Mouse (Mus musculus) embryonic facial prominence, embryonic 12.5 days (tissue): Measurements from ENCODE around the gene Hagh. TPM values are rescaled to one million over a fixed set of nuclear protein-coding genes. Genes with fewer than 3 reads are reported as not detected.

Experiments used
- ATAC-seq: fragments of 200-750 bp; cut with Nextera tagmentation; 2 replicates; pipeline ENCODE4 v1.8.0; 2017; ENCODE audit not compliant: insufficient number of reproducible peaks, insufficient read depth, low FRiP score, low TSS enrichment
- H3K27ac ChIP-seq: fragments of 300-500 bp; sonication (generic); 2 replicates; pipeline ENCODE4 v1.5.1; 2016; ENCODE audit warnings: mild to moderate bottlenecking
- H3K27me3 ChIP-seq: fragments of 300-500 bp; sonication (generic); 2 replicates; pipeline ENCODE4 v1.6.1; 2016; ENCODE audit warnings: mild to moderate bottlenecking, moderate library complexity
- H3K36me3 ChIP-seq: fragments of 300-500 bp; sonication (generic); 2 replicates; pipeline ENCODE4 v1.6.1; 2016; ENCODE audit warnings: mild to moderate bottlenecking
- H3K4me1 ChIP-seq: fragments of 300-500 bp; sonication (generic); 2 replicates; pipeline ENCODE4 v1.6.1; 2016
- H3K4me2 ChIP-seq: fragments of 300-500 bp; sonication (generic); replicated peaks from 2 replicates; pipeline ENCODE4 v1.6.1; 2016; ENCODE audit warnings: mild to moderate bottlenecking, moderate library complexity
- H3K4me3 ChIP-seq: fragments of 300-500 bp; sonication (generic); 2 replicates; pipeline ENCODE4 v1.5.1; 2016; ENCODE audit warnings: mild to moderate bottlenecking
- H3K9ac ChIP-seq: fragments of 300-500 bp; sonication (generic); 2 replicates; pipeline ENCODE4 v1.6.1; 2016; ENCODE audit warnings: mild to moderate bottlenecking, moderate library complexity
- H3K9me3 ChIP-seq: fragments of 300-500 bp; sonication (generic); 2 replicates; pipeline ENCODE4 v1.6.1; 2016; ENCODE audit warnings: mild to moderate bottlenecking, moderate library complexity
- WGBS: fragments of 180-500 bp; shearing (Covaris S2); methylation state at CpG from one replicate; pipeline ENCODE4 v1.1.7; 2016; 5-methylcytosine and 5-hydroxymethylcytosine counted together
- polyA plus RNA-seq: library from polyadenylated mRNA; unstranded; fragments of >200 nt; fragmentation: Nextera tagmentation; extraction: Ambion mirVana; gene quantifications from 2 replicates; pipeline ENCODE4 v1.2.1, GENCODE M21; 2016

Hagh gene
- polyA plus RNA-seq, 1 experiment from 2014 or later = 26.1 TPM

DNA sequence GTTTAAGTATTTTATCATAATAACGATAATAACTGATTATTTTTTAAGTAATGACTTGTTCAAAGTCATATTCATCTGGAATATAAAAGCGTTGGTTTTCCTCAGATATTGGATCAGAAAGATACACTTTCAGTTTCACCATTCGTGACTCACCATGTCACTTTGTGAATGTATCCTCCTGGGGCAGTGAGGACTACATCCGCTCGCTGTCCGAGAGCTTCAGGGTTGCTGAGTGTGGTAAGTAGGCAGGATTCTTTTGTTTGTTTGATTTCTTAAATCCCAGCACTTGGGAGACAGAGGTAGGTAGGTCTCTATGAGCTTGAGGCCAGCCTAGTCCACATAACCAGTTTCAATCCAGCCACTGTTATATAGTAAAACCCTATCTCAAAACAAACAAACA, 21.8 kb upstream of the Hagh start:
- WGBS = 51% methylated on average over 6 of the region's 6 CpGs
- no peaks in the 10 kb centered on the region for H3K27me3 ChIP-seq
- no peak for ATAC-seq

DNA sequence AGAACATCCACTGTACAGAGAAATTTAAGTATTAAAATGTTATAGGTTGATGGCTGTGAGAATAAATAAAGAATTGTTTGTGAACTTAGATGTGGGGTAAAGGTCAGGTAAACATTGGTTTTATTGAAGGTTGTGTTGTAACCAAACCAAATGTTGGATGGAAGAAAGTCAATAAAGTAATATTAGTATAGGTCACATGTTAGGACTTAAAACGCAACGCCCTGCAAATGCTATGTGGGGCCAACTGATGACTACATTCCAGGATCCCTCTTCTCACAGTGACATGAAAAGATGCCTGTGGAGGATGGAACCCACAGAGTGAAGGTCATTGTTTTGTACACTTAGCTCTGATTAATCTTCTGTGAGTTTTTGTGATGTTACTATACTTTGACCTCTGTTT, 20.5 kb upstream of the Hagh start:
- H3K4me3 ChIP-seq = no peak overlapping the region
- no peak for ATAC-seq
- 63% methylated on average over 2 of the region's 2 CpGs for WGBS
- H3K9ac ChIP-seq = no peak overlapping the region
- no peaks in the 10 kb centered on the region for H3K36me3 ChIP-seq
- no peak overlapping the region for H3K27ac ChIP-seq
- no peak overlapping the region for H3K4me2 ChIP-seq
- H3K4me1 ChIP-seq = no peaks in the 10 kb centered on the region
- H3K9me3 ChIP-seq = no peaks in the 10 kb centered on the region
- peaks cover 2% of the 10 kb centered on the region; the same call in 1 of the 2 replicates for H3K27me3 ChIP-seq

More for the DNA sequence above, 21.8 kb upstream of the Hagh start:
- Histone ChIP-seq H3K4me1 (no peaks in the 10 kb centered on the region), H3K9me3 (no peaks in the 10 kb centered on the region), H3K36me3 (no peaks in the 10 kb centered on the region), H3K4me2 (no peak overlapping the region), H3K9ac (no peak overlapping the region), H3K27ac (no peak overlapping the region), H3K4me3 (no peak overlapping the region)

DNA sequence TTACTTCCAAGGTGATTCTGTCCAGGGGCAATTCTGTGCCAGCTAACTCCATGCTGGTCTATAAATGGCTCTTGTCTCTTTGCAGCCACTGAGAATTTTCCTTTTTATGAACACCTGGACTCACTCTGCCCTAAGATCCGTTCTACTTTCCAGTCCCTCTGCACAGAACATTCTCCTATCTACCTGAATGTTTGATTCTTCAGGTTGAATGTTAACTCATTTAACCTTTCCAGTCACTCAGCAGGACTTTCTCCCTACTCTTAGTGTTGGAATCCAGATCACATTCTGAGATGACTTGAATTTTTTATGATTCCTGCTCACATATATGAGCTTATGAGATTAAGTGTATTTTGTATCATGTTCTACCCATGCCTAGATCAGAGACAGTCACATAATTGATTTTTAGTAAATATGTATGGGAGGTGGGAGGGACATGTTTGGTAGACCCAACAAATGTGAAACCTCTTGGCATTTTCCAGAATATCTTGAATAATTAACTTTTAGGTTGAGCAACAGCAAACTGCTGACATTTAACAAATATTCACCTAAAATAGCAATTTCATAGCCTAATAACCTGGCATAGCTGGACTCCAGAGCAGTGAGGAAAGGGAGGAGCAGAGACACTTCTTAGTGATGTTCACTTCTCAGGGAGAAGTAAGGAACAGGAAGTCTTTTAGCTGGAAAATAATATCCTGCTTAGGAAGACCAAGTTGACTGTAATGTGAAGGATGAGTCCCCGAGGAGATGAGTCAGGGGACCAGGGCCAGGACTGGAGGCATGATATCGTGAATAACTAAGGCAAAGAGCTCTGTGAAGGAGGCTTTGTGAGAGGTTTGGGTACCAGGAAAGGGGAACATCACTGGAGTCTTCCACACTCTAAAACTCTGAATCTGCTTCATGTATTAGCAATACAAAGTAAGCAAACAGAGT, 18.3 kb upstream of the Hagh start:
- Histone ChIP-seq H3K9ac (no peak overlapping the region), H3K36me3 (no peaks in the 10 kb centered on the region), H3K4me1 (no peaks in the 10 kb centered on the region), H3K4me2 (no peak overlapping the region), H3K9me3 (no peaks in the 10 kb centered on the region), H3K27ac (no peak overlapping the region), H3K4me3 (no peak overlapping the region), H3K27me3 (peaks cover 2% of the 10 kb centered on the region; the same call in 1 of the 2 replicates)
- WGBS = 52% methylated on average over 3 of the region's 3 CpGs
- no peak for ATAC-seq

DNA sequence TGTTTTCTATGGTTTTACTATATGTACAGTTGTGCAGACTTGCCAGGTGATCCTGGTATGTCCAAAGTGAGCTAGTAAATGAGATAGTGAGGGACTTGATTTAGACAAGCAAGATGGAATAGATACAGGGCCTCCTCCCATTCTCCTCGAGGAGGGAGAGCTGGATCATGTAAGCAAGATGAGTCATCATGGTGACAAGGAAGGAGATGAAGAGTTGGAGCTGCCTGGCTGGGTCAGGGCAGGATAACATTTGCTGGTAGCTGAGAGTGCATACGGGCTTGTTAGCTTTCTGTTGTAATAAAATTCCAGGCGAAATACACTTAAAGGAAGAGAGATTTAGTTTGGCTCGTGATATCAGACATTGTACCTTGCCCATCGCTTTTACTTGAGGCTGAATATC, 398 bp downstream of the Hagh start:
- ATAC-seq = no peak
- Histone ChIP-seq H3K36me3 (no peaks in the 10 kb centered on the region), H3K9me3 (no peaks in the 10 kb centered on the region), H3K9ac (no peak overlapping the region), H3K4me1 (no peaks in the 10 kb centered on the region), H3K4me2 (no peak overlapping the region), H3K27me3 (no peaks in the 10 kb centered on the region), H3K27ac (no peak overlapping the region), H3K4me3 (no peak overlapping the region)
- WGBS = 66% methylated on average over 5 of the region's 5 CpGs

DNA sequence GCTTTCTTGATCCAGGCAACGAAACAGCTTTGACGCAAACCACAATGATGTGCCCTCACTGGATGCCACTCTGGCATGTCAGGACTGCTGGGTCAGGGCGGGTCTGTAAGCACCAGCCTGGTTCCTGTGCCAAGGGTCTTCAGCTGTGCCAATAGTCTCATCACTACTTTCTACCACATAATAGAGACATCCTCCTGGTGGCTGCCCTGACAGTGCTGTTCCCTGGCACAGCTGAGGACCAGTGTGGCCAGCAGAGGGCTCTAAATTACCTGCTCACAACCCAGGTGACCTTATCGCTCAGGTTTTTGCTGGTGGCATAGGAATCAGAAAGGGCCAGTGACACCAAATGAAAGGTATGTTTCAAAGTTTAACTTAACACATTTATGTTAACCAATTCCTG, 1.2 kb downstream of the Hagh start:
- no peaks in the 10 kb centered on the region for H3K4me1 ChIP-seq
- ATAC-seq = no peak
- 53% methylated on average over 4 of the region's 4 CpGs for WGBS
- H3K9me3 ChIP-seq = no peaks in the 10 kb centered on the region
- H3K4me2 ChIP-seq = no peak overlapping the region
- no peaks in the 10 kb centered on the region for H3K36me3 ChIP-seq
- H3K27ac ChIP-seq = no peak overlapping the region
- no peaks in the 10 kb centered on the region for H3K27me3 ChIP-seq
- no peak overlapping the region for H3K9ac ChIP-seq
- no peak overlapping the region for H3K4me3 ChIP-seq

DNA sequence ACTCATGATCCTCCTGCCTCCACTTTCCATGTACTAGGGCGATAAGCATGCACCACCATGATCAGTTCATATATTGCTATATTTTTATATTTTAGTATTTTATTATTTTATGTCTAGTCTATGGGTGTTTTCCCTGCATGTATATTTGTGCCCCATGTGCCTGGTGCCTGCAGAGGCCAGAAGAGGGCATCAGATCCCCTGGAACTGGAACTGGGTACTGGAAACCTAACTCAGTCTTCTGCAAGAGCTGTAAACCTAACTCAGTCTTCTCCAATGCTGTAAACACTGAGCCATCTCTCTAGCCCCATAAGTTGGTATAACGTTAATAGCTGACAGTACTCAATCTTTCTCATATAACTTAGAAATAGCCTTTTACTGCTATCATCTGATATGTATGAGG, 2.7 kb downstream of the Hagh start:
- Histone ChIP-seq H3K27ac (no peak overlapping the region), H3K27me3 (no peaks in the 10 kb centered on the region), H3K9me3 (no peaks in the 10 kb centered on the region), H3K4me2 (no peak overlapping the region), H3K9ac (no peak overlapping the region), H3K4me3 (no peak overlapping the region), H3K36me3 (no peaks in the 10 kb centered on the region), H3K4me1 (no peaks in the 10 kb centered on the region)
- ATAC-seq = no peak
- 58% methylated on average over 2 of the region's 2 CpGs for WGBS

DNA sequence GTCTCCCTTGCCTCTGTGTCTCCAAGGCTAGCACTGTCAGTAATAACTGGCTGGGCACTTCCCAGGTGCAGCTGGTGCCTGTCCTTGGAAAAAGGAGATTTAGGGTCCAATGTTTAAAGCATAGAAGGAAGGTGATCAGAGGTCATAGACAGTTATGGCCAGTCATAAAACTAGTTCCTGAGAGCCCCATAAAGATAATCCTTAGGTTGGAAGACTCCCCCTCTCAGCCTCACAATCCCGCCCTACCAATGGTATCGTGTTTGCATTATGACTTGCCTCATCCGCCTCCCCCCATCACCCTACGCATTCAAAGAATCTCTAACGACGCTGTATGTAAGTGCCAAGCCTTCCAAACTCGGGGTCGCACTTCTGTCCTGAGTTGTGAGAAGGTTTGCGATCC, 4.6 kb downstream of the Hagh start:
- H3K4me3 ChIP-seq = no peak overlapping the region
- no peaks in the 10 kb centered on the region for H3K36me3 ChIP-seq
- no peaks in the 10 kb centered on the region for H3K9me3 ChIP-seq
- H3K4me2 ChIP-seq = no peak overlapping the region
- WGBS = 59% methylated on average over 9 of the region's 9 CpGs
- H3K9ac ChIP-seq = no peak overlapping the region
- H3K4me1 ChIP-seq = peaks cover 8% of the 10 kb centered on the region
- ATAC-seq = no peak
- no peaks in the 10 kb centered on the region for H3K27me3 ChIP-seq
- no peak overlapping the region for H3K27ac ChIP-seq

DNA sequence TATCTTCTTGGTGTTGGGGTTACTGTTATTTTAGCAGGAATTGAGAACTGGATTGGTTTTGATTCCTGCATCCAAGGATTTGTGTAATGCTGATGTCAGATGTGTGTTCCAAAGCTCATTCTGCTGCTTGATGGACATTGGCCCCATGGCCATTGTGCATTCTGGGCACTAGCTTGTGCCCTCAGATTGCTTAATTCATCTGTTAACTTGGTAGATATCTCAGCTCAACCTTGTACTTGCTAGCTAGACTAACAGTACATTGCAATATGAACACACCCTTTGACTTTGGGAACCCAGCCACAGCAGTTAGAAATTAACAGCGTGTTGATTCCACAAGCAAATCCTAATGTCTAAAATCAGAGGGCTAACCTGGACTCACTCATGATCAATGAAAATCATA, 7.4 kb downstream of the Hagh start:
- Histone ChIP-seq H3K9me3 (no peaks in the 10 kb centered on the region), H3K9ac (no peak overlapping the region), H3K4me3 (no peak overlapping the region), H3K4me2 (no peak overlapping the region), H3K27me3 (peaks cover 10% of the 10 kb centered on the region; the same call in 1 of the 2 replicates), H3K36me3 (no peaks in the 10 kb centered on the region), H3K27ac (no peak overlapping the region), H3K4me1 (peaks cover 14% of the 10 kb centered on the region)
- no peak for ATAC-seq
- 95% methylated on average over 1 of the region's 1 CpGs for WGBS

DNA sequence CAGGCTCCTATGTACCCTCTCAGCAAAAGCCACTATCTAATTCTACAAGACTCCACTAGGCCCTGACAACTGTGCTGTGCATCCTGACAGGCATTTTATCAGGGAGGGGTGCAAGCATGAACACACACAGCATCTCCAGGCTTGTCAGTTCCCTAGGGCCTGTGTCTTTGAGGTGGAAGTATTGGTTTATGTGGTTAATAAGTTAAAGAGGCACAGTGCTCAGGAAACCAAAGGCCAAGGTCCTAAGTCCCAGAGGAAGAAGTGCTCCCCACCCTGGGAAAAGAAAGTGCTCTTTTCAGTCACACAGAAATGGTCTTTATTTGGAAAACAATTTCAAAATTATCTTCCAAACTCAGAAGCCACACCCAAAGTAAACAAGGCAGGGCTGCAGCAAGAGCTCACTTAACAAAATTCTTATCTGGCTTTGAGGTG, 8.7 kb downstream of the Hagh start:
- Histone ChIP-seq H3K27ac (no peak overlapping the region), H3K4me3 (0 out of 2 replicates have a peak overlapping the region, but pooled peaks have one; percentile 7), H3K4me2 (peak overlapping the region; percentile 87), H3K9me3 (no peaks in the 10 kb centered on the region), H3K27me3 (peaks cover 10% of the 10 kb centered on the region; the same call in 1 of the 2 replicates), H3K9ac (no peak overlapping the region), H3K4me1 (peaks cover 14% of the 10 kb centered on the region), H3K36me3 (peaks cover 9% of the 10 kb centered on the region)
- no peak for ATAC-seq

DNA sequence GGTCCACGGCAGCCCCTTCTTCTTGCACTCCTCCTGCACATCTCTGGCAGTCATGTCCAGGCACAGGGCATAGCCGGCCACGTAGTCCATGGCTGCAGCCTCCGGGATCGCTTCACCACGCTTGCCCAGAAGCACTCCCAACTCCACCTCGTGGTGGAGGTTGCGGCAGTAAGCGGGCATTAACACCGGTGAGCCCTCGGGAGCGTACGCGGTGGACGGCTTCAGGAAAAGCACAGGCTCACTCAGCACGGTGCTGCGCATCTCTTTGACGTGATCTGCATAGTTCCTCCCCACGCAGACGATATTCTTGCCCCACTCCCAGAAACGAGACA, 9.8 kb downstream of the Hagh start:
- Histone ChIP-seq H3K27me3 (peaks cover 10% of the 10 kb centered on the region; the same call in 1 of the 2 replicates), H3K4me3 (peak overlapping the region; percentile 77), H3K4me1 (peaks cover 14% of the 10 kb centered on the region), H3K36me3 (peaks cover 13% of the 10 kb centered on the region), H3K27ac (peak overlapping the region; percentile 87), H3K9ac (peak overlapping the region; percentile 58), H3K9me3 (no peaks in the 10 kb centered on the region), H3K4me2 (peak overlapping the region; percentile 87)
- under 1% methylated on average over 21 of the region's 21 CpGs for WGBS
- peak; percentile 54 for ATAC-seq

DNA sequence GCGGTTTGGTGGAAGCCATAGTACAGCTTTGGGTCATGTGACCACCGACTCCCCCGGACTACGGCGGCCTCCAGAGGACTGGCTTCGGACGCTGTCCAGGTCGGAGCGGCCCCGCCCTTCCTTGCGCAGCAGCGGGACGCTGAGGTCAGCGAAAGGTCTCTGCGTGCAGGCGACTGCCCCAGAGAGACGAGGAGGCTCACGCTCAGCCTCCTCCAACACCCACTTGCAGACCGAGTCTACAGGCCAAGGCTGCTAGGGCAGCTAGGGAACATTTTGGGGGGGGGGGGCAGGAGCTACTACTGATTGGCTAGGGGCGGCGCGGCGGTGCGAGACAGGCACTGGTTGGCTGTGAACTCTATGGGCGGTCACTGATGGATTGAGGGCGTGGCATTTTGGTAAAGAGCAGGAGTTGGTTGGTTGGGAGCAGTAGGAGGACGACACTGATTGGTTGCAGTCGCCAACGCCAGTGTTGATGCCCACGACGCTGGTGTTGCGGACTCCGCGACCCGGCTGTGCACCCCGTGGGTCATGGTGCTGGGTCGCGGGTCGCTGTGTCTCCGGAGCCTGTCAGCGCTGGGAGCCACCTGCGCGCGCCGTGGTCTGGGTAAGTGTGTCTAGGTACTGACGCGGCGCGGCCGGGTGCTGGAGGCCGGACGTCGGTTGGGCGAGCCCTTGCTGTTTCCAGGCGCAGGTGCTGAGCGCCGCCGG, 10.3 kb downstream of the Hagh start, which contains the start of gene Fahd1:
TSS of gene Fahd1 (minus strand) at position 300 of the 708 bp plus-strand sequence.
- Histone ChIP-seq H3K27ac (peak within 1 kb of the TSS; percentile 87), H3K36me3 (peaks cover 13% of the 10 kb centered on the region), H3K27me3 (peaks cover 10% of the 10 kb centered on the region; the same call in 1 of the 2 replicates), H3K9me3 (no peaks in the 10 kb centered on the region), H3K9ac (peak within 1 kb of the TSS; percentile 66), H3K4me2 (peak within 1 kb of the TSS; percentile 87), H3K4me1 (peaks cover 14% of the 10 kb centered on the region), H3K4me3 (peak within 1 kb of the TSS; percentile 77)
- peak; percentile 100 for ATAC-seq
- under 1% methylated on average over 58 of the region's 58 CpGs for WGBS

DNA sequence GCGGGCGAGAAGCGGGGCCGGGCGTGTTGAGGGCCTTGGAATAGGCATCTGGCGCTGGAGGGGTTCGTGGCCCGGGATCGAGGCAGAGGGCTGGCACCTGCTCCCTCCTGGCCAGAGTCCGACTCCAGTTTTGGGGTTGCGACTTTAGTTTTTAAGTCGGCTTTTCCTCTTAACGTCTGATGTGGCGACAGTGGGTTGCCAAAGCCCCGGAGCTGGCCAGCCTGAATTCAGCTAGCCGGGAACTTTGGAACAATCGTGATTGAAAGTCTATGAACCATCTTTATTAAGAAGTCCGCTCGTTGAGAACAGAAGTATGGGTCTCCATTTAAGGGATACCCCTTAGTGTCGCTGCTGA, 10.8 kb downstream of the Hagh start:
- H3K4me3 ChIP-seq = peak overlapping the region; percentile 77
- ATAC-seq = no peak
- H3K27ac ChIP-seq = no peak overlapping the region
- H3K4me2 ChIP-seq = peak overlapping the region; percentile 87
- no peaks in the 10 kb centered on the region for H3K9me3 ChIP-seq
- H3K36me3 ChIP-seq = peaks cover 13% of the 10 kb centered on the region
- WGBS = 2% methylated on average over 20 of the region's 20 CpGs
- H3K9ac ChIP-seq = peak overlapping the region; percentile 66
- peaks cover 10% of the 10 kb centered on the region; the same call in 1 of the 2 replicates for H3K27me3 ChIP-seq
- peaks cover 14% of the 10 kb centered on the region for H3K4me1 ChIP-seq
